Mouse (Mus musculus): Measurements from ENCODE around the gene Prokr2.

- TF ChIP-seq POLR2A (IDR thresholded peaks at IDR 0.05; ENCODE audit: borderline replicate concordance, insufficient read depth, low read length) (no peak), CTCF (IDR thresholded peaks at IDR 0.05; ENCODE audit: borderline replicate concordance, insufficient read depth, low read depth, low read length) (no peak)
Measured at GRCm38 (mm10) chr2:132425576-132425975, 40.3 kb upstream of the Prokr2 start.

Measured in cerebellum, adult 2 months (tissue).